Mouse (Mus musculus): ENCODE measurements around the gene Ttll7.

Ttll7 gene

DNA sequence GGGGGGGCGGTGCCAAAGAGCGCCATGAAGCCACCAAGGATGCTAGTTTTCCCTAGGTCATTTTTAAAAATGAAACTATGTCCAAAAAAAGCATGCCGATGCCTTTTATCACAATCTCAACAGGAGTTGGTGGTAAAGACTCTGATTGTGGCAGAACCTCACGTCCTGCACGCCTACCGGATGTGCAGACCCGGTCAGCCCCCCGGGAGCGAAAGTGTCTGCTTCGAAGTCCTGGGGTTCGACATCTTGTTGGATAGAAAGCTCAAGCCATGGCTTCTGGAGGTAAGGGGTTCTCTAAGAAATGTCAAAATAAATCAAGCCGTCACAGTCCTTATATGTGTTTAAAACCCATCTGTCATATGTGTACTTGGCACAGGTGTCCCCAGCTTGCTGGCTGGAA lies 60.9 kb downstream of the Ttll7 start:
- DNase-seq (ENCODE audit: low spot score in 2 of 2) = no peak

GRCm38 (mm10) chr3:146914798-146915197 lies 62.6 kb downstream of the Ttll7 start:
- DNase-seq (ENCODE audit: low spot score in 2 of 2) = peak; percentile 19 to 53

GRCm38 (mm10) chr3:146917891-146918290 lies 65.7 kb downstream of the Ttll7 start:
- no peak for DNase-seq (ENCODE audit: low spot score in 2 of 2)

GRCm38 (mm10) chr3:146918323-146918722 lies 66.2 kb downstream of the Ttll7 start:
- no peak for DNase-seq (ENCODE audit: low spot score in 2 of 2)

GRCm38 (mm10) chr3:146927311-146928015 lies 75.3 kb downstream of the Ttll7 start:
- DNase-seq (ENCODE audit: low spot score in 2 of 2) = no peak

- no peak for DNase-seq (ENCODE audit: low spot score in 2 of 2)
Measured at GRCm38 (mm10) chr3:146928141-146928540, 76.0 kb downstream of the Ttll7 start.

GRCm38 (mm10) chr3:146929011-146929410 lies 76.8 kb downstream of the Ttll7 start:
- DNase-seq (ENCODE audit: low spot score in 2 of 2) = no peak

DNA sequence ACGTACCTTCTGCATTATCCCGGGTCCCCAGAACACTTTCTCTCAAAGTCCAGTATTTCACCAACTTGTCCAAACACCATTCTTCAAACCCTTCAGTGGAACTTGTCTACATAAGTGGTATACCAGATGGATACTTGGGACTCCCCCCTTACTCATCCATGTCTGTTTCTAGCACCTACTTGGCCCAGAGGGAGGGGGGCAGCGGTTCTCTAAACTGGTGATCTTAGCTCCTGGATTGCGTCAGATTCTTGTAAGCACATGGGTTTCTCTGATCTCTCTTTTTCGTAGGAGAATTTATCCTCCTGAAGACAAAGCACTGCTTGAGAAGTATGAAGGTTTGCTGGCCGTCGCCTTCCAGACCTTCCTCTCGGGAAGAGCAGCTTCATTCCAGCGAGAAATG lies 79.0 kb downstream of the Ttll7 start:
- no peak for DNase-seq (ENCODE audit: low spot score in 2 of 2)

DNA sequence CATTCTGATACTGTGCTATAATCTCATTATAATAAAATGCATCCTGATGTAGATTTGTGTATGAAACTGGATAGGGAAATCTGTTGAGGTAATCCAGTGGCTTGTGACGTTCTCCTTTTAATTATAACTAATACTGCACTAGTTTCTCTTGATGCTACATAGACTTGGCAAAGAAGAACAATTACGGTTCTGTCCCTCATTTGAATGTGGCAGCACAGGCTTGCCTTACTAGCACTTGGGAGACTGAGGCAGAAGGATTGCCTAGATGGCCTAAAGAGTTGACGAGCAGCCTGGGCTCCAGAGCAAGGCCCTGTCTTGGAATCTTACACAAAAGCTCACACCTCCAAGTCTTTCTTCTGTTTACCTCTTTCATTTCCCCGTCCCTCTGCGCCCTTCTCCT lies 80.3 kb downstream of the Ttll7 start:
- DNase-seq (ENCODE audit: low spot score in 2 of 2) = no peak

DNA sequence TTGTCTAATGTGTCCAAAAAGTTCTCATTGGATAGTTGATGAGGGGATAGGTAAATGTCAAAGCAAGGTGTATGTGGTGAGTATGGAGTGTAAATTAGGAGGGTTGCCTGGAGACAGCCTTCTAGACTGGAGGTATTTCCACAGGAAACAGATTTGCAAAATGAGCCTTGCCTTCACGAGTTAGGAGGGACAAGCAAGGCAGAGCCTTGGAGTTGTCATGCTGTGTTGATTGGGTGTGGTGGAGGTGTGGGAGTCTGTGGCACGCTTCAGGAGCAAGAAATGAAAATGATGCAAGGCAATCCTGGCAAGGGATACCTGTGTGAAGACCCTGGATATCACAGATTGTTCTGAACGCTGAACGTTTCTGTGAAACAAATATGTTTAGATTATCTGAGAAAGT lies 84.7 kb downstream of the Ttll7 start:
- DNase-seq (ENCODE audit: low spot score in 2 of 2) = no peak

- no peak for DNase-seq (ENCODE audit: low spot score in 2 of 2)
Measured at GRCm38 (mm10) chr3:146939391-146940250, 87.5 kb downstream of the Ttll7 start.

GRCm38 (mm10) chr3:146943101-146943500 lies 90.9 kb downstream of the Ttll7 start:
- DNase-seq (ENCODE audit: low spot score in 2 of 2) = no peak

DNA sequence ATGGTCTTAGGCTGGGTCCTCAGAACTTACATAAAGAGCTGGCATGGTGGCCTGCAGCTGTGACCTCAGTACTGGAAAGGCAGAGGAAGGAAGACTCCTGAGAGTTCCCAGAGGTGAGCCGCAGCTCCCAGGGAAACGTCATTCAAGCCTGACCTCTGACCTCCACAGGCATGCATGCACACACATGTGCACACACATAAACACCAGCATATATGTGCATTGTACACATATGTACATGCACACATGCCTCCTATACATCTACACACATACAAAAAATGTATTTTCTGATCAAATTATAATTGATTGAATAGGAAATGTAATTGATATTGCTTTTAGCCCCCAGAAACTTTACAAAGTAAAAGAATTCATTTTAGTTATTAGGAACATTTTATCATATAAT lies 93.2 kb downstream of the Ttll7 start:
- DNase-seq (ENCODE audit: low spot score in 2 of 2) = no peak

GRCm38 (mm10) chr3:146945887-146946286 lies 93.7 kb downstream of the Ttll7 start:
- DNase-seq (ENCODE audit: low spot score in 2 of 2) = peak; percentile 47 to 54

- no peak for DNase-seq (ENCODE audit: low spot score in 2 of 2)
Measured at GRCm38 (mm10) chr3:146946641-146947040, 94.5 kb downstream of the Ttll7 start.

GRCm38 (mm10) chr3:146956792-146957191 lies 104.6 kb downstream of the Ttll7 start:
- no peak for DNase-seq (ENCODE audit: low spot score in 2 of 2)

GRCm38 (mm10) chr3:146962838-146963237 lies 110.7 kb downstream of the Ttll7 start:
- DNase-seq (ENCODE audit: low spot score in 2 of 2) = no peak

- DNase-seq (ENCODE audit: low spot score in 2 of 2) = no peak
Measured at GRCm38 (mm10) chr3:146964384-146964783, 112.2 kb downstream of the Ttll7 start.

- DNase-seq (ENCODE audit: low spot score in 2 of 2) = no peak
Measured at GRCm38 (mm10) chr3:146967242-146967641, 115.1 kb downstream of the Ttll7 start.

DNA sequence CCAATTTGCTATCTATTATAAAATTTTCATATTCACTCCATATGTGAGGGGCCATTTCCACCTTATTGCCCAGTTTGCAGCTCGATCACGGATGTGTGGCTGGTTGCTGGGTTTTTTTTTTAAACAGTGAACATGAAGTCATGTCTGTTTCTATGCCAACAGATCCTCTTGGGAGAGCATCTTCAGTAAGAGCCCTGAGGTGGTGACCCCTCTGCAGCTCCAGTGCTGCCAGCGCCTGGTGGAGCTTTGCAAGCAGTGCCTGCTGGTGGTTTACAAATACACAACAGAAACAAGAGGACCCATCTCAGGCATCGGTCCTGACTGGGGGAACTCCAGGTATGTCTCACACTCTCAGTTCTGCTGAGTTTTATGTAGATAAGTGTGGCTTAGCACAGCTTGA lies 115.7 kb downstream of the Ttll7 start:
- no peak for DNase-seq (ENCODE audit: low spot score in 2 of 2)

GRCm38 (mm10) chr3:146978272-146978671 lies 126.1 kb downstream of the Ttll7 start:
- DNase-seq (ENCODE audit: low spot score in 2 of 2) = no peak

- DNase-seq (ENCODE audit: low spot score in 2 of 2) = no peak
Measured at GRCm38 (mm10) chr3:146993834-146994669, 141.9 kb downstream of the Ttll7 start.

All from natural killer cell, adult 2 months (primary cell).